Comparison of ENCODE assay signal across 12 mouse cellular contexts in the genomic region with DNA sequence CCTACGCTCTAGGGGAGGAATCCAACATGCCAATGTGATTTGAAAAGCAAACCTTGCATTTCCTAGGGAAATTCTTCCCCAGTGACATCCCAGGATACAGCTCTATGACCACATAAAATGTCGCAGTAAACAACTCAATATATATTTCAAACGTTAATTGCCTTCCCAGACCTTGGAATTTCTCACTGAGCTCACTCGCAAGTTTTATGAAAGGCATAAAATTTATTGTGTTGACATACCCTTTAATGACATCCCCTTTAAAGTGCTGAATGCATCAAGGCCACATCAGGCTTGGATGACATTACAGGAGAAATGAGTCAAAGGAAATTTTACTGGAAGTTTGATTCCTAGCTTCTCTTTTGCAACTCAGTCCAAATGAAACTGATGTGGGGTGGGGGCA.
"Had no signal": no experiment of that assay in that cellular context is flagged by ENCODE, and none has a peak within 500 bp of the region (broad histone marks: within the 10 kb centered on the region; RNA-seq: fewer than 3 reads in every experiment).

No protein-coding gene starts in this region.

- H3K9ac ChIP-seq: limb, embryonic 15.5 days; liver, embryonic 13.5 days; liver, postnatal 0 days; lung, embryonic 15.5 days; midbrain, embryonic 15.5 days; neural tube, embryonic 12.5 days had no signal

- H3K4me3 ChIP-seq: left cerebral cortex, adult 2 months; limb, embryonic 15.5 days; liver, embryonic 13.5 days; lung, embryonic 15.5 days; midbrain, embryonic 15.5 days; neural tube, embryonic 12.5 days had no signal

- H3K36me3 ChIP-seq: limb, embryonic 15.5 days; liver, embryonic 13.5 days; lung, embryonic 15.5 days; midbrain, embryonic 15.5 days; neural tube, embryonic 12.5 days had no signal

- ATAC-seq: liver, postnatal 0 days; midbrain, embryonic 15.5 days had no signal

- H3K27me3 ChIP-seq: limb, embryonic 15.5 days; liver, embryonic 13.5 days; lung, embryonic 15.5 days; midbrain, embryonic 15.5 days; neural tube, embryonic 12.5 days had no signal

- H3K9me3 ChIP-seq: limb, embryonic 15.5 days; liver, embryonic 13.5 days; lung, embryonic 15.5 days; midbrain, embryonic 15.5 days had no signal

- DNase-seq: kidney, adult 9 months; kidney, postnatal 4 days; liver, embryonic 13.5 days; liver, postnatal 0 days; lung, postnatal 14 days; thymus, adult 18-20 months; thymus, postnatal 14 days had no signal

- H3K4me1 ChIP-seq: liver, embryonic 13.5 days; lung, embryonic 15.5 days; midbrain, embryonic 15.5 days; neural tube, embryonic 12.5 days had no signal

- H3K27ac ChIP-seq: left cerebral cortex, adult 2 months; limb, embryonic 15.5 days; liver, embryonic 13.5 days; lung, embryonic 15.5 days; midbrain, embryonic 15.5 days; neural tube, embryonic 12.5 days had no signal

- H3K4me2 ChIP-seq: limb, embryonic 15.5 days; liver, embryonic 13.5 days; lung, embryonic 15.5 days; midbrain, embryonic 15.5 days; neural tube, embryonic 12.5 days had no signal
